Mouse (Mus musculus) forebrain, postnatal 0 days (tissue): ENCODE measurements around the gene Foxc2. TPM values are rescaled to one million over a fixed set of nuclear protein-coding genes. Genes with fewer than 3 reads are reported as not detected.
A peak's percentile ranks its signal among the peaks of the same experiment; 100 is the strongest.

Source experiments
- ATAC-seq: fragments of 200-750 bp; cut with Nextera tagmentation; 2 replicates; pipeline ENCODE4 v1.8.0; 2017; ENCODE audit warnings: mild to moderate bottlenecking, moderate library complexity
- DNase-seq: peaks from one replicate; pipeline ENCODE4 v3.0.0-alpha.2; 2015
- H3K27ac ChIP-seq: fragments of 300-500 bp; sonication (generic); 2 replicates; pipeline ENCODE4 v1.5.1; 2014; ENCODE audit warnings: low read depth, mild to moderate bottlenecking, antibody characterized with exemption, low read length, moderate library complexity, mixed read lengths
- H3K27me3 ChIP-seq: fragments of 300-500 bp; sonication (generic); 2 replicates; pipeline ENCODE4 v1.6.1; 2014; ENCODE audit warnings: mild to moderate bottlenecking, low read length, mixed read lengths; ENCODE audit not compliant: insufficient read depth
- H3K36me3 ChIP-seq: fragments of 300-500 bp; sonication (generic); 2 replicates; pipeline ENCODE4 v1.6.1; 2014; ENCODE audit warnings: mild to moderate bottlenecking, moderate library complexity; ENCODE audit not compliant: insufficient read depth
- H3K4me1 ChIP-seq: fragments of 300-500 bp; sonication (generic); 2 replicates; pipeline ENCODE4 v1.6.1; 2014; ENCODE audit warnings: antibody characterized with exemption; ENCODE audit not compliant: insufficient read depth
- H3K4me2 ChIP-seq: fragments of 300-500 bp; sonication (generic); 2 replicates; pipeline ENCODE4 v1.6.1; 2014; ENCODE audit warnings: low read depth, mild to moderate bottlenecking, moderate library complexity
- H3K4me3 ChIP-seq: fragments of 300-500 bp; sonication (generic); 2 replicates; pipeline ENCODE4 v1.5.1; 2014; ENCODE audit warnings: low read depth, low read length, mixed read lengths
- H3K9ac ChIP-seq: fragments of 300-500 bp; sonication (generic); 2 replicates; pipeline ENCODE4 v1.6.1; 2014; ENCODE audit warnings: mild to moderate bottlenecking
- H3K9me3 ChIP-seq: fragments of 300-500 bp; sonication (generic); 2 replicates; pipeline ENCODE4 v1.6.1; 2016; ENCODE audit warnings: low read length
- CTCF ChIP-seq: sonication (generic); IDR thresholded peaks from 2 replicates; pipeline ENCODE4 v1.5.1; 2016; ENCODE audit warnings: antibody characterized with exemption, control low read depth, low read depth
- WGBS: fragments of 180-500 bp; shearing (Covaris S2); extraction: QIAGEN DNeasy Blood & Tissue Kit; methylation state at CpG from one replicate; pipeline ENCODE4 v1.1.7; 2014; 5-methylcytosine and 5-hydroxymethylcytosine counted together
- polyA plus RNA-seq: library from polyadenylated mRNA; unstranded; fragments of >200 nt; fragmentation: Nextera tagmentation; extraction: Ambion mirVana; gene quantifications from 2 replicates; pipeline ENCODE4 v1.2.1, GENCODE M21; 2015
- total RNA-seq: library from RNA; depleted of rRNA; stranded (reverse); fragments of >200 nt; gene quantifications from 2 replicates; pipeline ENCODE4 v1.2.3, GENCODE M21; 2014

The Foxc2 gene
- total and polyA plus RNA-seq, 2 experiments from 2014 or later = 2.7 to 6.5 TPM

DNA sequence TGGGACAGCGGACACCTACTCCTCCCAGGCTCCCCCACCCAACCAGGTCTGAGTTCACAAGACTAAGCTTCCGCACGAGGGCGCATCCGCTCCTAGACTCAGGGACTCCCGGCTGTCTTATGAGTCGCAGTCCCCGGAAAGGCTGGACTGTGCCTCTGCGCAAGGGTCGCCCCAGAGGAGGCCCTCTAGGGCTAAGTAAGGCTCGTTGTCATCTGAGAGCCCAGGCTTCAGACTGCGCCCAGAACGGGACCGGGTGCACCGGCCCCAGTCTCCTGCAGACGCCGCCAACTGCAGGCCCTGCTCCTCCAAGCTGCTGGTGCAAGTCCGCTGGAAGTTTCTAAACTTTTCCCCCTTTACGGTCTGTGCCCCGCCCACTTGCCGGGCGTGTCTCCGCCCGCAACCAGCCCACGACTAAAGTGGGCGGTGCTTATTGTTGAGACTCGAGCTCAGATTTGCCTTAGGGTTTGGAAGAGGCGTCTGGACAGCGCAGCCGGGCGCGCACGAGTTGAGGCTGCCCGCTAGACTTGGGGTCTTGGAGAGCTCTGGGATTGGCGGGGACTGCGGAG is 9.4 kb downstream of the Foxc2 start:
- TF ChIP-seq CTCF = peak; percentile 62
- ATAC-seq (peak; percentile 66; the same call in 1 of the 2 replicates), DNase-seq (peak; percentile 75)
- H3K4me2 ChIP-seq = peak overlapping the region; percentile 15; the same call in 1 of the 2 replicates
- H3K27ac ChIP-seq = no peak overlapping the region
- H3K4me1 ChIP-seq = no peaks in the 10 kb centered on the region
- WGBS = 4% methylated on average over 36 of the region's 36 CpGs
- peaks cover 96% of the 10 kb centered on the region for H3K27me3 ChIP-seq
- no peak overlapping the region for H3K4me3 ChIP-seq
- no peaks in the 10 kb centered on the region for H3K36me3 ChIP-seq
- no peak overlapping the region for H3K9ac ChIP-seq
- 0 out of 2 replicates have a peak, but pooled peaks cover 3% of the 10 kb centered on the region for H3K9me3 ChIP-seq

DNA sequence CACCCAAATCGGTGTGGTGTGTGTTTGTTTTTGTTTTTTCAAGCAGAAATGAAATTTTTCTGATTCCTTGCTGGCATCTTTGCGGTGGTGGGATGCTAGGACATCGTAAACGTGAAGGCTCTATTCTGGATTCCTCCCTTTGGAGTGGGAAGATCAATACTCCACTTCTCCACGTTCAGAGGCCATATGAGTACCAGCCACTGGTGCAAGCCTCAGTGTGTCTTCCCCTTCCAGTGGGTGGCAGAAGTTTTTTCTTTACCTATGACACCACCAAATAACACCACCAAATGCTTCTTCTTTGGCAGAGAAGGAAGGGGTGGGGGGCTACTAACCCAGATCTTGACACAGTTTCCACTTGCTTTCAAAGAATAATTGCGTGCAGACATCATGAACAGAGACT is 10.2 kb downstream of the Foxc2 start:
- H3K9ac ChIP-seq = no peak overlapping the region
- TF ChIP-seq CTCF = no peak
- WGBS = 6% methylated on average over 6 of the region's 6 CpGs
- no peak overlapping the region for H3K27ac ChIP-seq
- no peak overlapping the region for H3K4me3 ChIP-seq
- H3K4me2 ChIP-seq = no peak overlapping the region
- no peak for ATAC-seq
- 0 out of 2 replicates have a peak, but pooled peaks cover 3% of the 10 kb centered on the region for H3K9me3 ChIP-seq
- no peaks in the 10 kb centered on the region for H3K4me1 ChIP-seq
- no peaks in the 10 kb centered on the region for H3K36me3 ChIP-seq
- peaks cover 95% of the 10 kb centered on the region for H3K27me3 ChIP-seq
- DNase-seq = no peak

GRCm38 (mm10) chr8:121126694-121127093 is 10.7 kb downstream of the Foxc2 start:
- TF ChIP-seq CTCF = no peak
- Histone ChIP-seq H3K36me3 (no peaks in the 10 kb centered on the region), H3K9ac (no peak overlapping the region), H3K4me1 (no peaks in the 10 kb centered on the region), H3K9me3 (0 out of 2 replicates have a peak, but pooled peaks cover 3% of the 10 kb centered on the region), H3K27me3 (peaks cover 94% of the 10 kb centered on the region), H3K27ac (no peak overlapping the region), H3K4me2 (no peak overlapping the region), H3K4me3 (no peak overlapping the region)
- no peak for DNase-seq
- no peak for ATAC-seq
- WGBS = 2% methylated on average over 6 of the region's 6 CpGs

- DNase-seq = peak; percentile 23
Measured at GRCm38 (mm10) chr8:121127291-121127701, 11.3 kb downstream of the Foxc2 start.

GRCm38 (mm10) chr8:121127756-121128375 is 11.9 kb downstream of the Foxc2 start, which contains the start of gene Foxl1:
Foxl1 (plus strand) TSS chr8:121127940.
- H3K27ac ChIP-seq = no peak within 1 kb of the TSS
- H3K9ac ChIP-seq = no peak within 1 kb of the TSS
- WGBS = under 1% methylated on average over 43 of the region's 43 CpGs
- no peaks in the 10 kb centered on the region for H3K36me3 ChIP-seq
- H3K9me3 ChIP-seq = 0 out of 2 replicates have a peak, but pooled peaks cover 3% of the 10 kb centered on the region
- H3K4me2 ChIP-seq = peak within 1 kb of the TSS; percentile 1
- H3K27me3 ChIP-seq = peaks cover 93% of the 10 kb centered on the region
- peak within 1 kb of the TSS; percentile 9; the same call in 1 of the 2 replicates for H3K4me3 ChIP-seq
- no peak for ATAC-seq
- no peaks in the 10 kb centered on the region for H3K4me1 ChIP-seq
- no peak for DNase-seq
- no peak for TF ChIP-seq CTCF

More at GRCm38 (mm10) chr8:121127291-121127701, 11.3 kb downstream of the Foxc2 start:
- H3K9ac ChIP-seq = no peak overlapping the region
- no peak overlapping the region for H3K27ac ChIP-seq
- 2% methylated on average over 11 of the region's 11 CpGs for WGBS
- H3K4me2 ChIP-seq = no peak overlapping the region
- no peaks in the 10 kb centered on the region for H3K4me1 ChIP-seq
- H3K36me3 ChIP-seq = no peaks in the 10 kb centered on the region
- no peak overlapping the region for H3K4me3 ChIP-seq
- 0 out of 2 replicates have a peak, but pooled peaks cover 3% of the 10 kb centered on the region for H3K9me3 ChIP-seq
- H3K27me3 ChIP-seq = peaks cover 94% of the 10 kb centered on the region
- no peak for ATAC-seq
- no peak for TF ChIP-seq CTCF

DNA sequence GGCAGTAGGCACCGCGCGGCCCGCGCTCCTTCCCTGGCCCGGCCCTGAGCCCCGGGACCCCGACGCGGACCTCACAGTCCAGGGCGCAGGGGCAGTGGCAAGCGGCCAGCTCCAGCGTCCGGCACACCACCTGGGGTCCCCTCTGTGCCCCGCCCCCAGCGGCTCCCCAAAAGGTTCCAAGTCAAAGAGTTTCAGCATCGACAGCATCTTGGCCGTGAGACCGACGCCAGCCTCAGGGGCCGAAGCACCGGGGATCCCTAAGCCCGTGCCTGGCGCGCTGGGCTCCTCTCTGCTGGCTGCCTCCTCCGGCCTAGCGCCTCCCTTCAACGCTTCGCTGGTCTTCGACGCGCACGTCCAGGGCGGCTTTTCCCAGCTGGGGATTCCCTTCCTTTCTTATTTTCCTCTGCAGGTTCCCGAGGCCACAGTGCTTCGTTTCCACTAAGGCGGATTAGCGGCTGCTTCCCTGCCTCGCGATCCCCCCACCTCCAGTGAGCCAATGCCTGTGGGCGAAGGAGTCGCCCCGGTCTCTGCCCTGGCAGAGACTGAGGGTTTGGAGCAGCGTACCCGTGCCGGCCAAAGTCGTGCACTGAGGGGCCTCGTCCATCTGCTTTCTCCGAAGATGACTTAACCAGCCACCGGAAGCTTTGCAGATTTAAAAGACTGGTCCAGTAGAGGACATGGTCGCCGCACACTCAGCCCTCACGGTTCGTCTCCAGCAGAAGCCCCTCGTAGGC is 12.7 kb downstream of the Foxc2 start:
- H3K4me2 ChIP-seq = peak overlapping the region; percentile 1
- H3K4me3 ChIP-seq = peak overlapping the region; percentile 9; the same call in 1 of the 2 replicates
- 0 out of 2 replicates have a peak, but pooled peaks cover 3% of the 10 kb centered on the region for H3K9me3 ChIP-seq
- H3K27me3 ChIP-seq = peaks cover 85% of the 10 kb centered on the region
- no peaks in the 10 kb centered on the region for H3K36me3 ChIP-seq
- no peak overlapping the region for H3K27ac ChIP-seq
- no peak for TF ChIP-seq CTCF
- H3K9ac ChIP-seq = no peak overlapping the region
- ATAC-seq (no peak), DNase-seq (no peak)
- no peaks in the 10 kb centered on the region for H3K4me1 ChIP-seq
- WGBS = 3% methylated on average over 50 of the region's 55 CpGs
